Mouse (Mus musculus) forelimb bud, embryonic 11.5 days (tissue): ENCODE data around the gene Wee1.
A peak's percentile ranks its signal among the peaks of the same experiment; 100 is the strongest.
"Not testable (repeated sequence)": the region's sequence is repeated elsewhere in the genome, so short reads cannot be mapped to it uniquely, and the experiment has no call there.

Experiments
- DNase-seq: peaks from one replicate; pipeline ENCODE4 v3.0.0-alpha.2; 2012; ENCODE audit warnings: low read depth, low spot score

The Wee1 gene

GRCm38 (mm10) chr7:110121516-110122288 lies at the start of gene Wee1:
Gene Wee1 (plus strand): TSS chr7:110122046.
- DNase-seq = peak; percentile 98

GRCm38 (mm10) chr7:110078168-110078567 lies 43.7 kb upstream of the Wee1 start:
- no peak for DNase-seq

- DNase-seq = peak; percentile 68
Observed at GRCm38 (mm10) chr7:110083386-110084165, 38.3 kb upstream of the Wee1 start.

- no peak for DNase-seq
Observed at GRCm38 (mm10) chr7:110085217-110085616, 36.6 kb upstream of the Wee1 start.

- DNase-seq = no peak
Observed at GRCm38 (mm10) chr7:110087914-110088313, 33.9 kb upstream of the Wee1 start.

- no peak for DNase-seq
Observed at GRCm38 (mm10) chr7:110091670-110092069, 30.2 kb upstream of the Wee1 start.

- DNase-seq = no peak
Observed at GRCm38 (mm10) chr7:110096332-110096731, 25.5 kb upstream of the Wee1 start.

- DNase-seq = no peak
Observed at GRCm38 (mm10) chr7:110097106-110097793, 24.6 kb upstream of the Wee1 start.

GRCm38 (mm10) chr7:110100854-110101253 lies 21.0 kb upstream of the Wee1 start:
- DNase-seq = no peak

- DNase-seq = no peak
Observed at GRCm38 (mm10) chr7:110101266-110101665, 20.6 kb upstream of the Wee1 start.

- DNase-seq = no peak
Observed at GRCm38 (mm10) chr7:110105041-110105440, 16.8 kb upstream of the Wee1 start.

GRCm38 (mm10) chr7:110106633-110107032 lies 15.2 kb upstream of the Wee1 start:
- no peak for DNase-seq

- not testable (repeated sequence) for DNase-seq
Observed at GRCm38 (mm10) chr7:110108524-110108923, 13.3 kb upstream of the Wee1 start.

- DNase-seq = peak; percentile 42
Observed at GRCm38 (mm10) chr7:110108967-110109610, 12.8 kb upstream of the Wee1 start.

- DNase-seq = no peak
Observed at GRCm38 (mm10) chr7:110110061-110110656, 11.7 kb upstream of the Wee1 start.

GRCm38 (mm10) chr7:110114699-110115098 lies 7.1 kb upstream of the Wee1 start:
- no peak for DNase-seq

GRCm38 (mm10) chr7:110116731-110117291 lies 5.0 kb upstream of the Wee1 start:
- DNase-seq = no peak

GRCm38 (mm10) chr7:110118448-110118847 lies 3.4 kb upstream of the Wee1 start:
- DNase-seq = no peak

- DNase-seq = no peak
Observed at GRCm38 (mm10) chr7:110120157-110120784, 1.6 kb upstream of the Wee1 start.

- DNase-seq = no peak
Observed at GRCm38 (mm10) chr7:110121162-110121515, 707 bp upstream of the Wee1 start.

- DNase-seq = no peak
Observed at GRCm38 (mm10) chr7:110122289-110122564, 381 bp downstream of the Wee1 start.
